Mouse (Mus musculus) kidney, embryonic 15.5 days (tissue): ENCODE measurements around the gene Mecom. TPM values are rescaled to one million over a fixed set of nuclear protein-coding genes. Genes with fewer than 3 reads are reported as not detected.

Experiments used
- ATAC-seq: fragments of 200-750 bp; cut with Nextera tagmentation; replicated peaks from 2 replicates; pipeline ENCODE4 v1.8.0; 2017; ENCODE audit warnings: moderate TSS enrichment; ENCODE audit not compliant: low FRiP score
- H3K27ac ChIP-seq: fragments of 300-500 bp; sonication (generic); 2 replicates; pipeline ENCODE4 v1.5.1; 2015; ENCODE audit warnings: mild to moderate bottlenecking, inconsistent platforms
- H3K27me3 ChIP-seq: fragments of 300-500 bp; sonication (generic); 2 replicates; pipeline ENCODE4 v1.6.1; 2015; ENCODE audit warnings: inconsistent platforms
- H3K36me3 ChIP-seq: fragments of 300-500 bp; sonication (generic); 2 replicates; pipeline ENCODE4 v1.6.1; 2015; ENCODE audit warnings: inconsistent platforms
- H3K4me1 ChIP-seq: fragments of 300-500 bp; sonication (generic); 2 replicates; pipeline ENCODE4 v1.6.1; 2015; ENCODE audit warnings: inconsistent platforms
- H3K4me2 ChIP-seq: fragments of 300-500 bp; sonication (generic); 2 replicates; pipeline ENCODE4 v1.6.1; 2015; ENCODE audit warnings: moderate library complexity, mild to moderate bottlenecking, inconsistent platforms
- H3K4me3 ChIP-seq: fragments of 300-500 bp; sonication (generic); replicated peaks from 2 replicates; pipeline ENCODE4 v1.5.1; 2015; ENCODE audit warnings: mild to moderate bottlenecking, inconsistent platforms
- H3K9ac ChIP-seq: fragments of 300-500 bp; sonication (generic); 2 replicates; pipeline ENCODE4 v1.6.1; 2015; ENCODE audit warnings: mild to moderate bottlenecking, inconsistent platforms
- H3K9me3 ChIP-seq: fragments of 300-500 bp; sonication (generic); replicated peaks from 2 replicates; pipeline ENCODE4 v1.6.1; 2016; ENCODE audit warnings: inconsistent platforms
- WGBS: fragments of 180-500 bp; shearing (Covaris S2); methylation state at CpG from one replicate; pipeline ENCODE4 v1.1.7; 2015; ENCODE audit warnings: mixed read lengths; 5-methylcytosine and 5-hydroxymethylcytosine counted together
- polyA plus RNA-seq: library from polyadenylated mRNA; unstranded; fragments of >200 nt; fragmentation: Nextera tagmentation; extraction: Ambion mirVana; gene quantifications from 2 replicates; pipeline ENCODE4 v1.2.1, GENCODE M21; 2015

The Mecom gene
- polyA plus RNA-seq, 1 experiment from 2014 or later, result 66.4 TPM

DNA sequence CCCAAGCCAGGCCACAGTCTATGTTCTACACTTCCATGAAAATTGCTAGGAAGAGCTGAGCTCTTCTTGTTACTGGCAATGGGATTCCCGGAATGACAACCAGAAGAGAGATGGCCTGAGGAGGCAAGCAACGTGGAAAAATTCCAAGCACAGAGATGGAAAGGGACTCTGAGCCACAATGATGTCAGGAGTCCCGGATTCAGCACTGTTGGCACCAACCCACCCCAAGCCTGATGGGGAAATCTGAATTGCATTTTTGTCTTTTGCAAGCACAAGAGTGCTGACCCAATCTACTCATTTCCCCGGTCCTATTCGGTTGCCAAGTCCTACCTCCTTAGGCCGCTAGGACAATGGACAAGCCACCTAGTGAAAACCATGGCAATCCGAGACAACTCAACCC is 181.2 kb downstream of the Mecom start:
- Histone ChIP-seq H3K27ac (no peak overlapping the region), H3K9me3 (no peaks in the 10 kb centered on the region), H3K9ac (no peak overlapping the region), H3K4me1 (peaks cover 8% of the 10 kb centered on the region), H3K36me3 (no peaks in the 10 kb centered on the region), H3K4me3 (no peak overlapping the region), H3K27me3 (no peaks in the 10 kb centered on the region), H3K4me2 (no peak overlapping the region)
- WGBS, result 87% methylated on average over 7 of the region's 7 CpGs
- ATAC-seq, result no peak

DNA sequence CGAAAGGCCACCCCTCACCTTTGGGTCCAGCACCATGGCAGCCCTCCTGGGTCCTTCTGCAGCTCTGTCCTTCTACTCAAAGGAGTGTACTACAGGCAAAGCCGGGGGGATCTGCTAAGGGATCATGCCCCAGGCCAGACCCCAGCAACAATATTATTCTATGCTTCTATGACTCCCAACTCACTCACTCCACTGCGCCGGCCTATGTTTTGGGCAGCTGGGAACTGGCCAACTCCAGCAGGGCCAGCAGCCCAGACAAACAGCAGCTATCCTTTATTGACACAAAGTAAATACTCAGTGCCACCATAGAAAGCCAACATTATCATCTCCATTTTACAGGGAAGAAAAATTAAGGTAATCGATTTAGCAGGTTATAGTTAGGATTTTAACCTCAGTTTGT is 186.6 kb downstream of the Mecom start:
- 66% methylated on average over 5 of the region's 5 CpGs for WGBS
- H3K4me2 ChIP-seq, result no peak overlapping the region
- ATAC-seq, result no peak

DNA sequence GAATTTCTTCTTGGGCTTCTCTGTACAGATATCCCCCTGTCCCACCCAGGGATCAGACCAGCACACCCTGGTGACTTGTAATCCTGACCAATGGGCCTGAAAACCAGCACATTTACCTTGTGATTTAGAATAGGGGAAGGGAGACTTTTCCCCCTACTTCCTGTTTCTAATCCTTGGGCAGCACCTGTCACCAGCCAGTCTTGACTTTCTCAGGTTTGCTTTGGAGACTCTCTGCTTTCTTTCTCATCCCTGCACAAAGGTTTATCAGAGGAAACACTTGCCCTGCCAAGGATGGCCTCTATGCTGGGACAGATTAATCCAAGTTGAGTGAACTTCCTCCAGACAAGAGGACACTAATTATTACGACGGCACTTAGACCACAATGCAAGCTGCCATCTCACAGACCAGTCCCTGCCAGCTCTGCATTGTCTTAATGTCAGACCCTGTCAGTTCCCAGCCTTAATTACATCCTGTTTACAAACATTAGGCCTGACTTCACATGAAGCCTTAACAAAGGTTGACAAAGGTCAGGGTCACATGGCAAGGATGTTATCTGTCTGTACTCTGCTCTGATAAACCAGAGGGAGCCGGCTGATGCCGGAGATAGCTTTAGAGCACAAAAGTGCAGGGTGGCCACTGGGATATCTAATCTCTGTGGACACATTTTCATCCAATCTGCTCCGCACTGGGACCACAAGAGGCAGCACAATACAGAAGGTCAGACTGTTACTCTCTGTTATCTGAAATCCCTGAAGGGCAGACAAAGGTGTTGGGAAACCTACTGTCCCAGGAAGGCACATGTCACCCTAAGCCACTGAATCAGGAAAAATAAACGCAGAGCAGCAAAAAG is 193.7 kb downstream of the Mecom start:
- no peaks in the 10 kb centered on the region for H3K27me3 ChIP-seq
- H3K4me2 ChIP-seq, result no peak overlapping the region
- peaks cover 8% of the 10 kb centered on the region for H3K4me1 ChIP-seq
- 0 out of 2 replicates have a peak overlapping the region, but pooled peaks have one; percentile 32 for H3K27ac ChIP-seq
- ATAC-seq, result peak; percentile 46; the same call in 1 of the 2 replicates
- 55% methylated on average over 6 of the region's 6 CpGs for WGBS
- no peak overlapping the region for H3K9ac ChIP-seq
- no peaks in the 10 kb centered on the region for H3K9me3 ChIP-seq
- H3K4me3 ChIP-seq, result no peak overlapping the region
- no peaks in the 10 kb centered on the region for H3K36me3 ChIP-seq

More for the DNA sequence above, 186.6 kb downstream of the Mecom start:
- H3K4me3 ChIP-seq, result no peak overlapping the region
- no peaks in the 10 kb centered on the region for H3K27me3 ChIP-seq
- no peaks in the 10 kb centered on the region for H3K36me3 ChIP-seq
- peaks cover 25% of the 10 kb centered on the region for H3K4me1 ChIP-seq
- H3K27ac ChIP-seq, result no peak overlapping the region
- H3K9me3 ChIP-seq, result no peaks in the 10 kb centered on the region
- no peak overlapping the region for H3K9ac ChIP-seq

DNA sequence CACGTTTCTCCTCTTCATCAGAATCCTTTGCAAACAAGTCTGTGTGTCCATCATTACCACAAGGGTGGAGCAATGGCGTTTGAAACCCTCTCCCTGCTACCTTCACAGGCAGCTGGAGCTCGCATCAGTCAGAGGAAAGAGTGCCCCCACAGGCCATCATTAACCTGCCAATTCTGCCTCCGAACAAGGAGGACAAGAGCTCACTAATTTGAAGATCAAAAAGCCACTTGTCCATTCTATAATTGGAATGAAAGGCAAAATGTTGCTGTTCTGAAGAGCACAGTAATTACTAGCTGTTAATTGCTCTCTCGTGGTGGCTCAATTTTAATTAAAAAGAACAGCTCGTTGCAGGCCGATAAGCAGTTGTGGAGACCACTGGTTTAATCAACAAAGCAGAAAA is 198.5 kb downstream of the Mecom start:
- 36% methylated on average over 7 of the region's 7 CpGs for WGBS
- ATAC-seq, result no peak

DNA sequence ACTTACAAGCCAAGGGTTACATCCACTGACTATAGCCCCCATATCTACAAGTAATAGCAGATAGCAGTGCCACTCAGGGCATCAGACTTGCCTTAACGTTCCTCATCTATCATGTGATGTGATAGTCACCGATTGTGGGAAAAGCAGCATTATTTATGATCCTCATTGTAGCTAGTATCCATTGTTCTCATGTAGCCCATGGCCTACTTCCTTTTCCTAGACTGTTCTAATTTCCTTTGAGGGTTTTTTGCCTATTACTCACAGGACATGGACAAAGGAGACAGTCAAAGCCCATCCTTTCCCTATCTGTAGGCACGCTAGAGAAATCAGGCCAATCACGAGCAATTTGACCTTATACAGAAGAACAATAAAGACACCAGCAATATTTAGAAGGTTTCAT is 203.7 kb downstream of the Mecom start:
- Histone ChIP-seq H3K4me3 (no peak overlapping the region), H3K4me1 (peaks cover 5% of the 10 kb centered on the region; the same call in 1 of the 2 replicates), H3K9ac (no peak overlapping the region), H3K9me3 (no peaks in the 10 kb centered on the region), H3K36me3 (no peaks in the 10 kb centered on the region), H3K27me3 (no peaks in the 10 kb centered on the region), H3K4me2 (no peak overlapping the region), H3K27ac (no peak overlapping the region)
- ATAC-seq, result no peak; the same call in 1 of the 2 replicates
- 71% methylated on average over 4 of the region's 4 CpGs for WGBS

More for the DNA sequence above, 198.5 kb downstream of the Mecom start:
- Histone ChIP-seq H3K9ac (no peak overlapping the region), H3K27ac (no peak overlapping the region), H3K27me3 (no peaks in the 10 kb centered on the region), H3K9me3 (no peaks in the 10 kb centered on the region), H3K4me1 (peaks cover 9% of the 10 kb centered on the region; the same call in 1 of the 2 replicates), H3K4me2 (no peak overlapping the region), H3K4me3 (no peak overlapping the region), H3K36me3 (no peaks in the 10 kb centered on the region)

DNA sequence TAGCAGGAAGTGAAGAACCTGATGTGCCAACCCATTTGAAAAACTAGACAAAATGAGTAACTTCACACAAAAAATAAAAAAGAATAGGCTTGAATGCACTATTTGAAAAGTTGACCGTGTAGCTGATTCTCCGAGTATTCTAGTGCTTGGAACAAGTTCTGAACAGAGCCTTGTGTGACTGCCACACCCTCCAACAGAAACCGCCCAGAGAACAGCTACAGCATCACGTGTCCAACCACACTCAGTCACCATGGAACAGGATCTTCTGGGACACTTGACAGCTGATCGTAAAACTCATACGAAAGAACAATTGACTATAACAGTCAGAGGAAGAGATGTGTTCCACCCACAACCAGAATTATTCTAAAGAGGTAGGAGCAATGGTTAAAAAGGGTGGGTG is 215.5 kb downstream of the Mecom start:
- Histone ChIP-seq H3K9me3 (no peaks in the 10 kb centered on the region), H3K27me3 (no peaks in the 10 kb centered on the region), H3K27ac (no peak overlapping the region), H3K9ac (no peak overlapping the region), H3K4me3 (no peak overlapping the region), H3K36me3 (no peaks in the 10 kb centered on the region), H3K4me1 (peaks cover 8% of the 10 kb centered on the region), H3K4me2 (no peak overlapping the region)
- ATAC-seq, result no peak
- 65% methylated on average over 6 of the region's 6 CpGs for WGBS

DNA sequence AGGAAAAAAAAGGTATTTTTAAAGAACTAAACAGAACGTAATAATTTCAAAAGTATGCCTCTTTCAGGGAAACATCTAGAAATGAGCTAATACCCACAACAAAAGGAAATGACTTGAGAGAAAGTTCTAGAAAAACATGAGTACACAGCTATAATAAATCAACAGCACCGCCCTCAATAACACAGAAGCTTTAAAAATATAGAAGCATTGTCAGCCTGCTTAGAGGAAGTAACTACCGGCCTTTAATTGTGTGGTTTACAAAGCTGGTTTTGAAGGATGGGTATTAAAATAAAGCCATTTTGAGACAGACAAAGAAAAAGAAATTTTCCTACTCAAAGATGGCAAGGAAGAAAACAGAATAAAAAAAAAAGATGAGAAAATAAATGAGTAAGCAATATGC is 217.3 kb downstream of the Mecom start:
- no peak overlapping the region for H3K27ac ChIP-seq
- no peak overlapping the region for H3K4me2 ChIP-seq
- 59% methylated on average over 3 of the region's 3 CpGs for WGBS
- no peaks in the 10 kb centered on the region for H3K4me1 ChIP-seq
- no peaks in the 10 kb centered on the region for H3K27me3 ChIP-seq
- H3K36me3 ChIP-seq, result no peaks in the 10 kb centered on the region
- no peak for ATAC-seq
- H3K4me3 ChIP-seq, result no peak overlapping the region
- no peak overlapping the region for H3K9ac ChIP-seq
- no peaks in the 10 kb centered on the region for H3K9me3 ChIP-seq

DNA sequence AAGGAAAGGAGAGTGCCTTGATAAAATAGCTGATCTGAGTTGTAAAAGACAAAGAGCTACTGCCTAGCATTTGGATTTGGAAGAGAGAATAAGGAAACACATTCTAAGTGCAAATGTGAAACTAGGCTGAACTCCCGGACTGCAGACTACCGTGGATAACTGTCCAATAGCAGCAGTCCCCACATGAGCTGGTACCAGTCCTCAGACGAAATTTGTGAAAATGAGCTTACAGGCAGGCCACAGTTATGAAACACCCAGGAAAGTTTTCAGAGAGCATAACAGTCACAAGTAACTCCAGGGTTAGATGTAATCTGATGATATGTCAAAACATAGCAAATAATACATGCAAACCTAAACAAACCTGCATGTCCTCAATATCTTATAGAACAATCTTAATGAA is 217.8 kb downstream of the Mecom start:
- 61% methylated on average over 3 of the region's 3 CpGs for WGBS
- Histone ChIP-seq H3K4me3 (no peak overlapping the region), H3K4me2 (no peak overlapping the region), H3K4me1 (no peaks in the 10 kb centered on the region), H3K9me3 (no peaks in the 10 kb centered on the region), H3K27ac (no peak overlapping the region), H3K36me3 (no peaks in the 10 kb centered on the region), H3K27me3 (no peaks in the 10 kb centered on the region), H3K9ac (no peak overlapping the region)
- ATAC-seq, result no peak

DNA sequence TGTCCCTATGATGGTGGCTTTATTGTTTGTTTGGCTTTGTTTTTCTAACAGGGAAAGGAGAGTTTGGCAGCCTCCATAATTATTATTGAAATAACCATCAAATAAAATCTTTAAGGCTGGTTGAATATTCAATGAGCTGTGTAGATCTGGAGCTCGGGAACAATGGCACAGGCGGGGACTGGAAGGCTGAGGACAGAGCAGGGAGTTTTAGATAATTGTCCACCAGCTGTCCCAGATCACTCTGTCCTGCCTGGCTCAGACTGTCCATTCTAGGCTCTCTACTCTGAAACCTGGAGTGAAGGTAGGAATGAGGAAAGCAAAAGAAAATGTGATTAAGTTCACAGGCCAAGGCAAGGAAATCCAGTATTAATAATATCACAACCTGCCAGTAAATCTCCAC is 232.9 kb downstream of the Mecom start:
- Histone ChIP-seq H3K27ac (no peak overlapping the region), H3K27me3 (no peaks in the 10 kb centered on the region), H3K4me1 (peaks cover 5% of the 10 kb centered on the region), H3K36me3 (no peaks in the 10 kb centered on the region), H3K4me3 (no peak overlapping the region), H3K9ac (no peak overlapping the region), H3K9me3 (no peaks in the 10 kb centered on the region), H3K4me2 (no peak overlapping the region)
- no peak for ATAC-seq
- 37% methylated on average over 2 of the region's 2 CpGs for WGBS

DNA sequence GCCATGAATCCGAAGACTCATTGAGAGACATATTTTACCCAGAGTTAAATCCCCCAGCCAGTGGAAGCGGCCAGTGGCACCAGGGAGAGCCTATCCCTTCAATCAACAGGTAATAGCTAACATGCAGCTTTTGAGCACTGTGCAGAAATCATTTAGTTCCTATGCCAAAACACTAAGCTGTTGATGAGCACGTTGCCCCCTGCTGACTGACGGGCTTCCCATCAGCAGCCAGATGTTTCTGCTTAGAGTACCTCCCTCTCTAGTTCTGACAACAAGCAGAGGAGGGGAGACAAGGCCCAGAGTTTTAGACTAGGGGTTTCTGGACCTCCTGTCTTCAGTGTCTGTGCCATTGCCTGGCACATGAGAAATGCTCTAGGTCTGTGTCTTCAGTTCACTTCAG is 239.7 kb downstream of the Mecom start:
- Histone ChIP-seq H3K4me1 (peaks cover 5% of the 10 kb centered on the region; the same call in 1 of the 2 replicates), H3K9ac (no peak overlapping the region), H3K9me3 (no peaks in the 10 kb centered on the region), H3K36me3 (no peaks in the 10 kb centered on the region), H3K27ac (no peak overlapping the region), H3K4me3 (no peak overlapping the region), H3K27me3 (no peaks in the 10 kb centered on the region), H3K4me2 (no peak overlapping the region)
- ATAC-seq, result no peak
- WGBS, result 59% methylated on average over 4 of the region's 4 CpGs

DNA sequence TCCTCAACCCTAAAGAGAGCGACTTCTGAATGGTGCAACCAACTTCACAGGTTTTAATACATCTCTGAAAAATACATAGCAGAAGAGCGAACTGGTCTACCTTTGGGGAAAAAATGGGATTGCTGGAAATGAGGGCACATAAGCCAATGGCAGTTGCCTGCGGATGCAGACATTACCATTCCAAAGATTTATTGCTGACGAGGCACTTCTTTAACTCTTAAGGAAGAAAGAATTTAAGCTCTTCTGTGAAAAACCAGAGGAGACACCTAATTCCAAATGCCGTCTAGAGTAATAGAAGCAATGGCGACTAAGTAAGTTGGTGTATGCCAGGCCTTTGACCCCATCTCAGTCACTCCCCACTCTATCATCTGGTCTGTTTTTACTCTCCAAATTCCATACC is 240.2 kb downstream of the Mecom start:
- no peaks in the 10 kb centered on the region for H3K27me3 ChIP-seq
- H3K4me2 ChIP-seq, result no peak overlapping the region
- WGBS, result 77% methylated on average over 6 of the region's 6 CpGs
- no peak for ATAC-seq
- peaks cover 5% of the 10 kb centered on the region; the same call in 1 of the 2 replicates for H3K4me1 ChIP-seq
- no peak overlapping the region for H3K9ac ChIP-seq
- no peaks in the 10 kb centered on the region for H3K9me3 ChIP-seq
- H3K4me3 ChIP-seq, result no peak overlapping the region
- H3K27ac ChIP-seq, result no peak overlapping the region
- H3K36me3 ChIP-seq, result no peaks in the 10 kb centered on the region

DNA sequence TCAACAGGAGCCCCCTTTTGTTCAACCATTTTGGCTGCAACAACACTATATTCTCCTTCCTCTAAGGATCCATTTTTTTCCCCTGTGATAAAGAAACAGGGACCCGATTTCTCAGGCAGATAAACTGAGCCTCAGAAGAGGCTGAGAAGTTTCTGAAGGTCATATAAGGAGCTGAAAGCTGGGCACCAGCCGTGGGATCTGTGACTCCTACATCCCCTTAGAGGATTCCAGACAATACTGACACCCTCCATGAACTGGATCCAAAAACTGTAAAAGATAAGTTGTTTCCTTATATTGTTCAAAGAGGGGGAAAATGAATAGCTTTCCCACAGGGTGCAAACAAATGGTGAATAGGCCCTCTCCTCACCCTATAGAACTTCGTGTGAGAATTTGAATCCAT is 241.7 kb downstream of the Mecom start:
- WGBS, result 60% methylated on average over 3 of the region's 3 CpGs
- H3K4me3 ChIP-seq, result no peak overlapping the region
- H3K36me3 ChIP-seq, result no peaks in the 10 kb centered on the region
- no peaks in the 10 kb centered on the region for H3K9me3 ChIP-seq
- no peak for ATAC-seq
- H3K4me1 ChIP-seq, result peaks cover 8% of the 10 kb centered on the region; the same call in 1 of the 2 replicates
- H3K27me3 ChIP-seq, result no peaks in the 10 kb centered on the region
- H3K9ac ChIP-seq, result no peak overlapping the region
- H3K4me2 ChIP-seq, result no peak overlapping the region
- H3K27ac ChIP-seq, result no peak overlapping the region
